Mouse (Mus musculus): ENCODE measurements at regions not wholly inside any gene's neighbourhood (a gene's known extent, or its start where the extent isn't known, plus 50 kb on each side); places are given as distances from the start of the nearest gene placed in this dataset.

GRCm38 (mm10) chr1:46963973-46964727 is 71.5 kb upstream of the Slc39a10 start:
- intact Hi-C loops (cut with DNase I), result no loop called here
- Histone ChIP-seq H3K4me1 (ENCODE audit: control insufficient read depth, insufficient read depth, low read length) (no peaks in the 10 kb centered on the region), H3K27ac (no peak overlapping the region), H3K79me2 (replicated peaks; ENCODE audit: control insufficient read depth, insufficient read depth, low read length) (no peaks in the 10 kb centered on the region), H3K27me3 (ENCODE audit: control insufficient read depth, insufficient read depth, low read length) (no peaks in the 10 kb centered on the region), H3K9ac (ENCODE audit: low read depth, low read length) (no peak overlapping the region), H3K36me3 (ENCODE audit: control insufficient read depth, insufficient read depth, low read length) (no peaks in the 10 kb centered on the region), H3K4me3 (no peak overlapping the region)
- no peak for DNase-seq
- 75% methylated on average over 5 of the region's 5 CpGs for WGBS
- TF ChIP-seq CTCF (IDR thresholded peaks at IDR 0.05) (no peak), POLR2A (IDR thresholded peaks at IDR 0.05; ENCODE audit: insufficient read depth, low read depth, low read length) (no peak), EP300 (IDR thresholded peaks at IDR 0.05; ENCODE audit: insufficient read depth, low read depth, low read length) (no peak)

Small RNA genes in the stretch of these regions (microRNA-seq; reads per million reads assigned to microRNA genes)
- gene Mir6350, result 0 reads per million in 2 experiments
